Mouse (Mus musculus): ENCODE measurements at regions not wholly inside any gene's neighbourhood (a gene's known extent, or its start where the extent isn't known, plus 50 kb on each side); places are given as distances from the start of the nearest gene placed in this dataset.

DNA sequence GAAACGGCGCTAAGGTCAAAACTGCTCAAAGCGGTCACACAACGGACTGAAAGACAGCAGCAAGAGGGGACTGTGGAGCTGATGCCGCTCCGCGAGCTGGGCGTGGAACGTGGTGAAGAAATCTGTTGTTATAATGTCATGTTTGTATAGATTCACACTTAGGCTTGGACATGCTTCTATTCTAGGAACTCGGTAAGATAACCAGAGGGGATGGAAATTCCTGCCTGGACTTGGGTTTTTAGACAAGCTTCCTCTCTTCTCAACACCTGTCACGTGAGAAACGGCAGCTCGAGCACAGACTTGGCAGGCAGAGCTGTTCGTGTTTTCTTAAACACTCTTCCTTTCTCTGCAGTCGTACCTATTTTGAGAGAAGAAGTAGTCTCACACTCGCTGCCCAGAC is 307.5 kb downstream of the Ndfip2 start:
- H3K9me3 ChIP-seq = no peaks in the 10 kb centered on the region
- no peak overlapping the region for H3K27ac ChIP-seq
- WGBS = 78% methylated on average over 16 of the region's 16 CpGs
- ATAC-seq (ENCODE audit: insufficient number of reproducible peaks, insufficient read depth, low FRiP score, low TSS enrichment, low read depth) = no peak
- H3K27me3 ChIP-seq = no peaks in the 10 kb centered on the region
- H3K4me3 ChIP-seq (replicated peaks) = no peak overlapping the region
- no peaks in the 10 kb centered on the region for H3K36me3 ChIP-seq
- peaks cover 4% of the 10 kb centered on the region; the same call in 1 of the 2 replicates for H3K4me1 ChIP-seq (replicated peaks)
- no peak overlapping the region for H3K4me2 ChIP-seq
- no peak overlapping the region for H3K9ac ChIP-seq (replicated peaks)

DNA sequence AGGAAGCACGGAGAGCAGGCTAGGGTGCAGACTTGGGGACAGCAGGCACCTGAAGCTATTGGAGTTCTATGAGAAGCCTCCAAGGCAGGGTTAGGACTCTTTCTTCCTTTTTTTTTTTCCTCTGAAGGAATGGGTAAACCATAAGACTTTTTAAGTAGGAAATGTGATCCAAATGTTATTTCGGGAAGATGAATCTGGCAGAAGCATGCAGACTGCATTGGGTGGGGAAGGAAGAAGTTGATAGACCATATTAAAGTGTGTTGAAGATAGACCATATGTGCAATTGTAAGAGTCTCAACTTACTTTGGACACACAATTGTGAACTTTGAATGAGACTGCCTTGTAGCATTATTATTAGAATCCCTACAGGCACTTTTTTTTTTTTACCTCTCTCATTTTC is 304.5 kb downstream of the Ndfip2 start:
- 89% methylated on average over 2 of the region's 2 CpGs for WGBS

GRCm38 (mm10) chr14:105556813-105557212 is 298.4 kb downstream of the Ndfip2 start:
- Histone ChIP-seq H3K9ac (replicated peaks) (no peak overlapping the region), H3K4me1 (replicated peaks) (no peaks in the 10 kb centered on the region), H3K27ac (no peak overlapping the region), H3K27me3 (no peaks in the 10 kb centered on the region), H3K9me3 (no peaks in the 10 kb centered on the region), H3K4me3 (replicated peaks) (no peak overlapping the region), H3K36me3 (no peaks in the 10 kb centered on the region), H3K4me2 (no peak overlapping the region)
- 73% methylated on average over 3 of the region's 3 CpGs for WGBS
- ATAC-seq (ENCODE audit: insufficient number of reproducible peaks, insufficient read depth, low FRiP score, low TSS enrichment, low read depth) = no peak

More for the DNA sequence above, 304.5 kb downstream of the Ndfip2 start:
- Histone ChIP-seq H3K27me3 (no peaks in the 10 kb centered on the region), H3K9me3 (no peaks in the 10 kb centered on the region), H3K27ac (no peak overlapping the region), H3K4me3 (replicated peaks) (no peak overlapping the region), H3K9ac (replicated peaks) (no peak overlapping the region), H3K36me3 (no peaks in the 10 kb centered on the region), H3K4me2 (no peak overlapping the region), H3K4me1 (replicated peaks) (no peaks in the 10 kb centered on the region)
- ATAC-seq (ENCODE audit: insufficient number of reproducible peaks, insufficient read depth, low FRiP score, low TSS enrichment, low read depth) = no peak

DNA sequence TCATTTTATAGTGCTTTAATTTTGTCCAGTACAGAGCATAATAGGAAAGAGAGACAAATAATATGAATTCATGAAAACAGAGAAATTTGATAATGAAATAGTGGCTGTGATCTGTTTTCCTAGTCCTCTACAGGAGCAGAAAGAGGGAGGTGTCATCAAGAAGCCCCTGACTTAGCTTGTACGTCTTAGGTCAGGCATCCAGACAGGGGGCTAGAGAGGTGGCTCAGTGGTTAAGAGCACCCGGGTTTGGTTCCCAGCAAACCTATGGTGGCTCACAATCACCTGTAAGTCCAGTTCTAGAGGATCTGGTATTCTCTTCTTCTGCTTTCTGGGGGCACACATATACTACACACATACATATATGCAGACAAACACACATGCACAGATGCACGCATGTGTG is 285.7 kb downstream of the Ndfip2 start:
- WGBS = 79% methylated on average over 3 of the region's 3 CpGs
- no peak overlapping the region for H3K9ac ChIP-seq (replicated peaks)
- no peak for ATAC-seq (ENCODE audit: insufficient number of reproducible peaks, insufficient read depth, low FRiP score, low TSS enrichment, low read depth)
- no peak overlapping the region for H3K4me2 ChIP-seq
- H3K4me1 ChIP-seq (replicated peaks) = peaks cover 6% of the 10 kb centered on the region; the same call in 1 of the 2 replicates
- H3K27me3 ChIP-seq = no peaks in the 10 kb centered on the region
- H3K9me3 ChIP-seq = no peaks in the 10 kb centered on the region
- no peak overlapping the region for H3K27ac ChIP-seq
- no peak overlapping the region for H3K4me3 ChIP-seq (replicated peaks)
- H3K36me3 ChIP-seq = no peaks in the 10 kb centered on the region

- ATAC-seq (ENCODE audit: insufficient number of reproducible peaks, insufficient read depth, low FRiP score, low TSS enrichment, low read depth) = no peak
- no peak overlapping the region for H3K27ac ChIP-seq
- H3K9ac ChIP-seq (replicated peaks) = no peak overlapping the region
- H3K4me2 ChIP-seq = peak overlapping the region; percentile 38
- no peak overlapping the region for H3K4me3 ChIP-seq (replicated peaks)
- H3K9me3 ChIP-seq = no peaks in the 10 kb centered on the region
- 18% methylated on average over 15 of the region's 15 CpGs for WGBS
- no peaks in the 10 kb centered on the region for H3K27me3 ChIP-seq
- H3K4me1 ChIP-seq (replicated peaks) = peaks cover 6% of the 10 kb centered on the region; the same call in 1 of the 2 replicates
- no peaks in the 10 kb centered on the region for H3K36me3 ChIP-seq
Observed at GRCm38 (mm10) chr14:105542486-105543145, 284.2 kb downstream of the Ndfip2 start.

DNA sequence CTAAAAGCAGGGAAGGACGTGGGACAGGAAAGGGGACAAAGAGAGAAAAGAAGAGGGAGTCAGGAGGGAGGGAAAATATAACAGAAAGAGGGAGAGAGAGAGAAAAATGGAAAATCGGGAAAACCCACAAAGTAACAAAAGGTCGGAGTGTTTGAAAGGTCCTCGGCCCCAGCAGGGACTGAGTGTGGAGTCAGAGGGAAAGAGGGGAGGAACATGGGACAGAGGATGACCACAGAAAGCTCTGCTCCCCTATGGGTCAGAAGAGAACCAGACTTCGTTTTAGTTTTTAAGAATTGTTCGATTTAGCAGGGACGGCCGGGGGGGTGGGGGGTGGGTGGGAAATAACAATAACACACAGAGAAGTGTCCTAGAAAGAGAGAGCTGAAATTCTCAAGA is 283.7 kb downstream of the Ndfip2 start:
- no peaks in the 10 kb centered on the region for H3K27me3 ChIP-seq
- H3K27ac ChIP-seq = no peak overlapping the region
- no peak overlapping the region for H3K4me2 ChIP-seq
- no peaks in the 10 kb centered on the region for H3K36me3 ChIP-seq
- no peaks in the 10 kb centered on the region for H3K9me3 ChIP-seq
- ATAC-seq (ENCODE audit: insufficient number of reproducible peaks, insufficient read depth, low FRiP score, low TSS enrichment, low read depth) = no peak
- WGBS = 80% methylated on average over 8 of the region's 8 CpGs
- no peak overlapping the region for H3K4me3 ChIP-seq (replicated peaks)
- no peak overlapping the region for H3K9ac ChIP-seq (replicated peaks)
- peaks cover 6% of the 10 kb centered on the region; the same call in 1 of the 2 replicates for H3K4me1 ChIP-seq (replicated peaks)

DNA sequence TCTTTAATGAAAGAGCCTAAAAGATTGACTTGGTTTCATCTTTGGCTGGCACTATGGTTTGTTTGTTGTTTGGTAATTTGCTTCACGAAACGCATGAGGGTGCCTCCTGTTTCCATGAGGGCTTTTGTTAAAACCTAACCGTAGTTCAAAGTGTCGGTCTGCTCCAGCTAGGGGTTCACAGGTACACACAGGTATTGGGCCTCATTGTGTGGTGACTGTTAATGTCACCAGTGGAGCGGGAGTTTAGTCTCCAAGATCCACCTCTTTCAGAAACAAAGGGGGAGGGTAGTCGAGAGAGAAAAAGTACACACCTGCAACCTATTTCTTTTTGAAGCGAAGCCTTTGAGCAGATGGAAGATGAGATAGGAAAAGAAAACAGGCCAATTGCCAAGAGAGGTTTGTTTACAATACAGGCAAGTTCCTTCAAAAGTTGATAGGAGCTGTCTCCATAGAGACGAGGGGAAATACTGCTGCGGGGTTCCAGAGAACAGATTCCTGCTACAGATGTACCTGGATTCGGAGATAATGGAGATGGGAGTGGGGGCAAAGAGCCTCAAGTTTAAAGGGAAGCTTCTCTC is 273.9 kb downstream of the Ndfip2 start:
- no peaks in the 10 kb centered on the region for H3K27me3 ChIP-seq
- no peak overlapping the region for H3K9ac ChIP-seq (replicated peaks)
- no peak for ATAC-seq (ENCODE audit: insufficient number of reproducible peaks, insufficient read depth, low FRiP score, low TSS enrichment, low read depth)
- no peak overlapping the region for H3K4me3 ChIP-seq (replicated peaks)
- H3K27ac ChIP-seq = no peak overlapping the region
- H3K4me1 ChIP-seq (replicated peaks) = peaks cover 9% of the 10 kb centered on the region; the same call in 1 of the 2 replicates
- H3K36me3 ChIP-seq = no peaks in the 10 kb centered on the region
- H3K4me2 ChIP-seq = no peak overlapping the region
- peaks cover 9% of the 10 kb centered on the region; the same call in 1 of the 2 replicates for H3K9me3 ChIP-seq
- 63% methylated on average over 10 of the region's 10 CpGs for WGBS

DNA sequence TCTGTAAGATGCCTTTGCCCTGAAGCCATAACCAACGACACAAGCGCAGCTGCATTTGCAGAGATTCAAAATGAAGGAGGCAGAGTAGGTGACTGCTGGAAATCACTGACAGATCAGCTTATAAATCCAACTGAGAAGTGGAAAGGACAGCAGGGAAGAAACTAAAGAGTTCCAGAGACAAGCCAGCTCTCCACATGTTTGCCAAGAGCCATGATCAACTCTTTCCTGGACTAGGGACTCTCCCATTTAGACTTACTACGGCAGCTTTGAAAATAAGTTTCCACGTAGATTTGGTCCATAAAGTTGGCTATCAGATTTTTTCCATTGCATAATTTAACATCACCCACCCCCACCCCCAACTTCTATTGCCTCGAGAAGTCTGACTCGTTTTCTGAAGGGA is 269.7 kb downstream of the Ndfip2 start:
- H3K9me3 ChIP-seq = no peaks in the 10 kb centered on the region
- no peak overlapping the region for H3K27ac ChIP-seq
- H3K4me3 ChIP-seq (replicated peaks) = no peak overlapping the region
- H3K4me1 ChIP-seq (replicated peaks) = peaks cover 9% of the 10 kb centered on the region; the same call in 1 of the 2 replicates
- no peak for ATAC-seq (ENCODE audit: insufficient number of reproducible peaks, insufficient read depth, low FRiP score, low TSS enrichment, low read depth)
- no peaks in the 10 kb centered on the region for H3K36me3 ChIP-seq
- WGBS = 56% methylated on average over 6 of the region's 6 CpGs
- H3K4me2 ChIP-seq = no peak overlapping the region
- H3K9ac ChIP-seq (replicated peaks) = no peak overlapping the region
- H3K27me3 ChIP-seq = no peaks in the 10 kb centered on the region

DNA sequence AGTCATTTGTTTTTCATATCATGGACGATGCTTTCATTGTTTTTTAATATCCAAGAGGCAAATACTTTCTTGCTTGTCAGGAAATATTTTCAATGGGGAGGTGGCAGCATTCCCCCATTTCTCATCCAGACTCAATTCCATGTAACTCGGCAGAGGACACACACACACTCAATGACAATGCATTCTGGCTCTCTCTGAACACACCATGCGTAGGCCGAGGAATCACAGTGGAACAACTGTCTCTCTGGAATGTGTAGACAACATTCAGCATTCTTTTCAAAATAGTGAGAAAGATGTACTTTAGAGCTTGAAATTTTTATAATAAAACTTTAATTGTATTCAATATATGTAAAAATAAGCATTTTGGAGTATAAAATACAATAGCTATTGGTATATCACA is 265.5 kb downstream of the Ndfip2 start:
- Histone ChIP-seq H3K9me3 (no peaks in the 10 kb centered on the region), H3K9ac (replicated peaks) (no peak overlapping the region), H3K36me3 (no peaks in the 10 kb centered on the region), H3K4me3 (replicated peaks) (no peak overlapping the region), H3K4me1 (replicated peaks) (peaks cover 9% of the 10 kb centered on the region; the same call in 1 of the 2 replicates), H3K4me2 (no peak overlapping the region), H3K27ac (no peak overlapping the region), H3K27me3 (no peaks in the 10 kb centered on the region)
- no peak for ATAC-seq (ENCODE audit: insufficient number of reproducible peaks, insufficient read depth, low FRiP score, low TSS enrichment, low read depth)
- WGBS = 90% methylated on average over 4 of the region's 4 CpGs

- Histone ChIP-seq H3K4me1 (replicated peaks) (no peaks in the 10 kb centered on the region), H3K4me3 (replicated peaks) (no peak overlapping the region), H3K9me3 (no peaks in the 10 kb centered on the region), H3K9ac (replicated peaks) (no peak overlapping the region), H3K4me2 (no peak overlapping the region), H3K27ac (no peak overlapping the region), H3K27me3 (no peaks in the 10 kb centered on the region), H3K36me3 (no peaks in the 10 kb centered on the region)
- ATAC-seq (ENCODE audit: insufficient number of reproducible peaks, insufficient read depth, low FRiP score, low TSS enrichment, low read depth) = no peak
- 66% methylated on average over 1 of the region's 1 CpGs for WGBS
Observed at GRCm38 (mm10) chr14:105522279-105522678, 263.9 kb downstream of the Ndfip2 start.

GRCm38 (mm10) chr14:105518706-105519105 is 260.3 kb downstream of the Ndfip2 start:
- no peak for ATAC-seq (ENCODE audit: insufficient number of reproducible peaks, insufficient read depth, low FRiP score, low TSS enrichment, low read depth)
- H3K4me3 ChIP-seq (replicated peaks) = no peak overlapping the region
- no peaks in the 10 kb centered on the region for H3K9me3 ChIP-seq
- H3K4me1 ChIP-seq (replicated peaks) = no peaks in the 10 kb centered on the region
- H3K27ac ChIP-seq = no peak overlapping the region
- no peaks in the 10 kb centered on the region for H3K36me3 ChIP-seq
- no peak overlapping the region for H3K9ac ChIP-seq (replicated peaks)
- H3K4me2 ChIP-seq = no peak overlapping the region
- WGBS = 57% methylated on average over 7 of the region's 7 CpGs
- no peaks in the 10 kb centered on the region for H3K27me3 ChIP-seq

DNA sequence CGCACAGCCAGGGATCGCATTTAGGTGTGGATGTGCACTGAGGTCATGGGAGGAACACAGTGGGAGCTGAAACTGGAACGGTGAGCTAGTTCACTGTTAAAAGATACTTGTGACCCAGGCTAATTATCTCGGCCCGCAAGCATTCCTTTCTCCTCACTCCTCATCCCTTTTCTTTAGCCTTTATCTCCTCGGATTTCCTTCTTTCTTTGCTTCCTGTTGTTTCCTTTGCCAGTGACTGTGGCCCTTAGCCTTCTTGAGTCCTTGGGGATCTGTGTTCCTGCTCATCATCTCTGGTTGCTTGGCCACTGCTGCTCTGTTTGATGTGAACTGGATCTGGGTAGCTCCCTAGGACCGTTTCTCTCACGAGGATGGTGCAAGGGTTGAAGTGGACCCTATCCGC is 256.0 kb downstream of the Ndfip2 start:
- Histone ChIP-seq H3K9me3 (no peaks in the 10 kb centered on the region), H3K9ac (replicated peaks) (no peak overlapping the region), H3K27ac (no peak overlapping the region), H3K4me1 (replicated peaks) (no peaks in the 10 kb centered on the region), H3K36me3 (no peaks in the 10 kb centered on the region), H3K4me3 (replicated peaks) (no peak overlapping the region), H3K27me3 (no peaks in the 10 kb centered on the region), H3K4me2 (no peak overlapping the region)
- no peak for ATAC-seq (ENCODE audit: insufficient number of reproducible peaks, insufficient read depth, low FRiP score, low TSS enrichment, low read depth)
- 86% methylated on average over 9 of the region's 9 CpGs for WGBS

Data from limb, embryonic 12.5 days (tissue).